Comparison of ENCODE assay signal across 20 mouse cellular contexts in genomic region chr17:31270246-31270645, GRCm38 (mm10). TPM values are rescaled to one million over a fixed set of nuclear protein-coding genes. Genes with fewer than 3 reads are reported as not detected.
DNase-seq lines count a peak whose midpoint lies in the region; ATAC-seq and TF ChIP-seq lines count a peak whose summit lies in the region.
"Had no signal": no experiment of that assay in that cellular context is flagged by ENCODE, and none has a peak within 500 bp of the region (broad histone marks: within the 10 kb centered on the region; RNA-seq: fewer than 3 reads in every experiment).

No protein-coding gene starts in this region.

- no peak for TF ChIP-seq CTCF in MEL (IDR thresholded peaks at IDR 0.05 in 2 of 3, conservative IDR thresholded peaks at IDR 0.05 in 1 of 3; ENCODE audit: control insufficient read depth in 1 of 3, insufficient read depth in 1 of 3, low read depth in 2 of 3, low read length in 3 of 3, poor library complexity in 1 of 3, severe bottlenecking in 1 of 3)

- TF ChIP-seq EP300 in MEL (IDR thresholded peaks at IDR 0.05; ENCODE audit: low read depth in 1 of 2, low read length in 2 of 2), result no peak

- no peak for ATAC-seq in heart, embryonic 12.5 days (ENCODE audit: insufficient number of reproducible peaks, low FRiP score)
- ATAC-seq: forebrain, embryonic 16.5 days; intestine, embryonic 15.5 days had no signal

- H3K9ac ChIP-seq in heart, embryonic 12.5 days, result no peak overlapping the region
- H3K9ac ChIP-seq in MEL (ENCODE audit: control insufficient read depth, low read depth, low read length, poor library complexity, severe bottlenecking), result no peak overlapping the region
- H3K9ac ChIP-seq: embryonic facial prominence, embryonic 13.5 days; forebrain, embryonic 12.5 days; heart, embryonic 15.5 days; hindbrain, embryonic 14.5 days; intestine, embryonic 15.5 days had no signal

- no peaks in the 10 kb centered on the region for H3K79me2 ChIP-seq in MEL (ENCODE audit: control insufficient read depth, insufficient read depth, low read length, poor library complexity)

- no peaks in the 10 kb centered on the region for H3K9me3 ChIP-seq in heart, embryonic 10.5 days
- no peaks in the 10 kb centered on the region for H3K9me3 ChIP-seq in heart, embryonic 12.5 days (replicated peaks)
- H3K9me3 ChIP-seq in MEL (replicated peaks; ENCODE audit: insufficient read depth, low read length), result no peaks in the 10 kb centered on the region
- H3K9me3 ChIP-seq: embryonic facial prominence, embryonic 13.5 days; forebrain, embryonic 12.5 days; heart, embryonic 15.5 days; hindbrain, embryonic 10.5 days; intestine, embryonic 15.5 days had no signal

- no peak for TF ChIP-seq POLR2A in MEL (IDR thresholded peaks at IDR 0.05; ENCODE audit: control insufficient read depth in 1 of 2, insufficient read depth in 1 of 2, low read depth in 1 of 2, low read length in 2 of 2, poor library complexity in 1 of 2)

- TF ChIP-seq RAD21 in MEL (IDR thresholded peaks at IDR 0.05; ENCODE audit: low read depth, low read length), result no peak

- H3K4me2 ChIP-seq in heart, embryonic 12.5 days, result no peak overlapping the region
- H3K4me2 ChIP-seq: embryonic facial prominence, embryonic 13.5 days; forebrain, embryonic 12.5 days; heart, embryonic 15.5 days; hindbrain, embryonic 14.5 days; intestine, embryonic 15.5 days had no signal

- H3K4me1 ChIP-seq in heart, embryonic 10.5 days, result peaks cover 10% of the 10 kb centered on the region
- H3K4me1 ChIP-seq in heart, embryonic 12.5 days (replicated peaks), result peaks cover 10% of the 10 kb centered on the region
- H3K4me1 ChIP-seq in MEL (ENCODE audit: control insufficient read depth in 1 of 2, insufficient read depth in 2 of 2, low read length in 2 of 2), result peaks cover 0 to 10% of the 10 kb centered on the region in 2 experiments; a peak in 2 of 4 replicates
- H3K4me1 ChIP-seq: heart, embryonic 15.5 days had no signal

- WGBS in heart, embryonic 10.5 days, result 59% methylated on average over 4 of the region's 4 CpGs
- 64% methylated on average over 4 of the region's 4 CpGs for WGBS in heart, embryonic 12.5 days

- no peaks in the 10 kb centered on the region; the same call in 1 of the 2 replicates for H3K27me3 ChIP-seq in heart, embryonic 10.5 days (ENCODE audit: insufficient read depth, poor library complexity, severe bottlenecking)
- no peaks in the 10 kb centered on the region; the same call in 1 of the 2 replicates for H3K27me3 ChIP-seq in heart, embryonic 12.5 days (replicated peaks)
- H3K27me3 ChIP-seq in MEL (ENCODE audit: control insufficient read depth in 1 of 2, insufficient read depth in 2 of 2, low read length in 2 of 2), result no peaks in the 10 kb centered on the region
- H3K27me3 ChIP-seq: embryonic facial prominence, embryonic 13.5 days; forebrain, embryonic 12.5 days; heart, embryonic 15.5 days; intestine, embryonic 15.5 days had no signal

- DNase-seq in heart, embryonic 10.5 days (ENCODE audit: low spot score), result no peak
- peak; percentile 35 for DNase-seq in MEL (ENCODE audit: low read depth, low spot score)
- DNase-seq in R1 (ENCODE audit: low read depth, low spot score), result peak; percentile 73
- DNase-seq in adrenal gland, postnatal 36 days, result peak; percentile 58 to 69
- no peak for DNase-seq in c-Kit-positive CD71-positive TER-119-positive erythroid progenitor cells, embryonic 14.5 days (ENCODE audit: low spot score)
- DNase-seq in layer of hippocampus, adult 9-11 months, result no peak
- DNase-seq: cerebellum, adult 18-20 months; cerebellum, adult 9-11 months; cerebellum, postnatal 36 days; gastrocnemius, adult 2 months; gastrocnemius, postnatal 25 days; kidney, adult 18-20 months had no signal

- no peaks in the 10 kb centered on the region for H3K36me3 ChIP-seq in heart, embryonic 10.5 days
- H3K36me3 ChIP-seq in heart, embryonic 12.5 days, result no peaks in the 10 kb centered on the region
- no peaks in the 10 kb centered on the region; a peak in 1 of 4 replicates for H3K36me3 ChIP-seq in MEL (ENCODE audit: control insufficient read depth in 1 of 2, insufficient read depth in 2 of 2, low read length in 2 of 2)
- H3K36me3 ChIP-seq: embryonic facial prominence, embryonic 13.5 days; forebrain, embryonic 12.5 days; heart, embryonic 15.5 days; hindbrain, embryonic 10.5 days; intestine, embryonic 15.5 days had no signal

- H3K27ac ChIP-seq in heart, embryonic 10.5 days, result peak overlapping the region; percentile 47; the same call in 1 of the 2 replicates
- H3K27ac ChIP-seq in heart, embryonic 12.5 days (ENCODE audit: poor library complexity, severe bottlenecking), result no peak overlapping the region
- H3K27ac ChIP-seq in MEL (ENCODE audit: control insufficient read depth, low read depth, low read length), result no peak overlapping the region
- H3K27ac ChIP-seq: embryonic facial prominence, embryonic 13.5 days; forebrain, embryonic 12.5 days; gastrocnemius, adult 2 months; heart, embryonic 15.5 days; hindbrain, embryonic 10.5 days; hindbrain, embryonic 14.5 days; intestine, embryonic 15.5 days had no signal

- no peak overlapping the region for H3K4me3 ChIP-seq in heart, embryonic 10.5 days
- H3K4me3 ChIP-seq in heart, embryonic 12.5 days, result no peak overlapping the region
- H3K4me3 ChIP-seq in MEL (ENCODE audit: control insufficient read depth in 1 of 2, insufficient read depth in 1 of 2, low read depth in 2 of 2, low read length in 2 of 2), result no peak overlapping the region
- H3K4me3 ChIP-seq: embryonic facial prominence, embryonic 13.5 days; forebrain, embryonic 12.5 days; gastrocnemius, adult 2 months; heart, embryonic 15.5 days; hindbrain, embryonic 10.5 days; intestine, embryonic 15.5 days had no signal

TF ChIP-seq in MEL, 35 proteins besides CTCF, POLR2A, EP300 and RAD21:
- TF ChIP-seq MAX (IDR thresholded peaks at IDR 0.05; ENCODE audit: low read length), result 0 out of 2 replicates have a peak, but pooled peaks have one; percentile 15
- 0 out of 2 replicates have a peak, but pooled peaks have one; percentile 24 for TF ChIP-seq GATA1 (IDR thresholded peaks at IDR 0.05; ENCODE audit: low read depth, low read length)
- no peak for TF ChIP-seq GABPA (IDR thresholded peaks at IDR 0.05; ENCODE audit: low read depth, low read length)
- no peak for TF ChIP-seq TCF12 (IDR thresholded peaks at IDR 0.05; ENCODE audit: low read depth, low read length)

RNA-seq across cellular contexts. Expression of gene Rsph1, which starts 6.9 kb away (rescaled TPM):
- polyA plus RNA-seq in heart, embryonic 10.5 days (2016; fragmentation: Nextera tagmentation; extraction: Ambion mirVana), result 1.8 and 2.4 TPM in 2 replicates
- 1.6 and 1.8 TPM in 2 replicates for polyA plus RNA-seq in heart, embryonic 12.5 days (2016; fragmentation: Nextera tagmentation; extraction: Ambion mirVana)
- total RNA-seq in MEL (2012; rRNA removed), result 1.3 and 2.0 TPM in 2 replicates
- polyA plus RNA-seq in MEL (2012; ENCODE audit: insufficient read depth in 1 of 2, insufficient read length in 2 of 2, low read depth in 1 of 2, low replicate concordance in 2 of 2, missing spikeins in 1 of 2), result 1 to 10 TPM in 1 of 2 experiments, not detected in 1; 3.6 TPM
- 1 to 10 TPM; 4.8 to 5.2 TPM for total RNA-seq in adrenal gland, postnatal 36 days (2021)

RNA-seq across cellular contexts. Expression of gene Slc37a1, which starts 16.3 kb away (rescaled TPM):
- polyA plus RNA-seq in heart, embryonic 10.5 days (2016; fragmentation: Nextera tagmentation; extraction: Ambion mirVana), result 3.9 and 4.8 TPM in 2 replicates
- polyA plus RNA-seq in heart, embryonic 12.5 days (2016; fragmentation: Nextera tagmentation; extraction: Ambion mirVana), result 5.5 TPM in 2 replicates
- total RNA-seq in MEL (2012; rRNA removed), result 10.3 and 15.0 TPM in 2 replicates
- polyA plus RNA-seq in MEL (2012; ENCODE audit: insufficient read depth in 1 of 2, insufficient read length in 2 of 2, low read depth in 1 of 2, low replicate concordance in 2 of 2, missing spikeins in 1 of 2), result 10 to 100 TPM in 1 of 2 experiments, not detected in 1; 14.2 TPM
- 1 to 10 TPM; 7.0 to 9.8 TPM for total RNA-seq in adrenal gland, postnatal 36 days (2021)

Comparison
In these comparisons a context has a peak if more than half of its experiments do, and no peak if none do; other contexts are left out.
1. DNase-seq: peak in MEL (single experiment), R1 (single experiment) and adrenal gland, postnatal 36 days (2 of 2); none in heart, embryonic 10.5 days (single experiment), c-Kit-positive CD71-positive TER-119-positive erythroid progenitor cells, embryonic 14.5 days (single experiment) and layer of hippocampus, adult 9-11 months (single experiment).